Mouse (Mus musculus): ENCODE results near the gene Ecpas. TPM values are rescaled to one million over a fixed set of nuclear protein-coding genes. Genes with fewer than 3 reads are reported as not detected.

Ecpas gene
- polyA plus RNA-seq, 1 experiment from 2014 or later = 20.8 TPM

DNA sequence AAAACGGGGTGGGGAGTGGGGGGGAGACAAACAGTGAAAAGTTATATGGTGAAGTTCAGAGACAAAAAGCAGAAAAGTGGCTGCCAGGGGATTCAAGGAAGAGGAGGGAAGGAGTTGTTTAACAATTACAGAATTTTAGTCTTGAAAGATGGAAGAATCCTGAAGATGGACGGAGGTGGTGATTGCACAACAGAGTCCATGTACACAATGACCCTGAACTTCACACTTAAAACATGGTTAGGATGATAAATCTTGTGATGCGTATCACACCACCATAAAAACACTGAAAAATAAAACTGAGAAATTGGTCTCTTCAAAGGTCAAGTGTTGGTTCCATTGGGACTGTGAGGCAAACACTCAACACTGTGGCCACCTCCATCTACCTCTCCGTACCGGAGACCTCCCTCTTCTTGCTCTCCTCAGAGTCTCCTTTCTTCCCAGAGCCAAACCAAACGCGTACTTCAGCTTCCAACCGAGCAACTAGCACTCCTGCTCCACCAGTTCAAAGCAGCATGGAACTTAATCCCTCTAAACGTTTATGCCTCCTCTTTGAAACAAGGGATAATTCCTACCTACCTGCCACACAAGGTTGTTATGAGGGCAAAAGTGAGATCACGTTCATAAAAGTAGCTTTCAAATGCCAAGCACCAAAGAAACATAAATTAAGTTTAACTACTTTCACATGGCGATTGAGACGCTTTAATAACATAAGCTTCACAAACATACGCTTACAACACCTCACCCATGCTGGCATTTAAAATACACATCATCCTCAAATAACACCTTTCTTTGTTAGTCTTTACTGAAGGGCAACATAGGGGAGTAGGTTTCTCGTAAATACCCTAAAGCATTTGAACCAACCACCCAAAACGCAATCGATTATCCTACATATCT, 2.1 kb downstream of the Ecpas start:
- no peaks in the 10 kb centered on the region for H3K9me3 ChIP-seq
- H3K4me2 ChIP-seq = peak overlapping the region; percentile 83
- H3K9ac ChIP-seq = peak overlapping the region; percentile 98
- H3K27me3 ChIP-seq (replicated peaks) = no peaks in the 10 kb centered on the region
- no peak for ATAC-seq (ENCODE audit: extremely low read depth, insufficient number of reproducible peaks, low FRiP score, low TSS enrichment)
- H3K4me3 ChIP-seq = peak overlapping the region; percentile 95
- peak overlapping the region; percentile 98 for H3K27ac ChIP-seq (replicated peaks)
- H3K36me3 ChIP-seq = no peaks in the 10 kb centered on the region
- 35% methylated on average over 16 of the region's 16 CpGs for WGBS
- peaks cover 28% of the 10 kb centered on the region for H3K4me1 ChIP-seq

DNA sequence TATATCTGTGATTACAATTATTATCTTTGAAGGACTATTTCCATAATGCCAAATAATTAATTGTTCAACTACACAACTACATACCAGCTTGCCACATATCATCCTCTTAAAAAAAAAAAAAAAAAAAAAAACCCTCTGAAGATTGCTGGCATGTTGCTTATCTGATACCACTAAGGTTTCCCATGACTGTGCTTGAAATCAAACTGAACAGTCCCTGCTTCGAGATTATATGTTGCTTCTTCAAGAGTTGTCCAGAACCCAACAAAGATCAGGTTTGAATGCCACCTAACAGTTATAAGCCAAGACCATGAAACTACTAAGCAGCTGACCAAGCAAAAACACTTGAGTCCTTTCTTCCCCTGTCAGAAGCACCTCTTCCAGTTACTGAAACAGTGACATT, 5.1 kb downstream of the Ecpas start:
- H3K4me2 ChIP-seq = no peak overlapping the region
- H3K4me1 ChIP-seq = peaks cover 22% of the 10 kb centered on the region
- WGBS = 76% methylated on average over 1 of the region's 1 CpGs
- H3K36me3 ChIP-seq = no peaks in the 10 kb centered on the region
- H3K27me3 ChIP-seq (replicated peaks) = no peaks in the 10 kb centered on the region
- no peak overlapping the region for H3K27ac ChIP-seq (replicated peaks)
- H3K9me3 ChIP-seq = no peaks in the 10 kb centered on the region
- ATAC-seq (ENCODE audit: extremely low read depth, insufficient number of reproducible peaks, low FRiP score, low TSS enrichment) = no peak
- no peak overlapping the region for H3K4me3 ChIP-seq
- H3K9ac ChIP-seq = no peak overlapping the region

DNA sequence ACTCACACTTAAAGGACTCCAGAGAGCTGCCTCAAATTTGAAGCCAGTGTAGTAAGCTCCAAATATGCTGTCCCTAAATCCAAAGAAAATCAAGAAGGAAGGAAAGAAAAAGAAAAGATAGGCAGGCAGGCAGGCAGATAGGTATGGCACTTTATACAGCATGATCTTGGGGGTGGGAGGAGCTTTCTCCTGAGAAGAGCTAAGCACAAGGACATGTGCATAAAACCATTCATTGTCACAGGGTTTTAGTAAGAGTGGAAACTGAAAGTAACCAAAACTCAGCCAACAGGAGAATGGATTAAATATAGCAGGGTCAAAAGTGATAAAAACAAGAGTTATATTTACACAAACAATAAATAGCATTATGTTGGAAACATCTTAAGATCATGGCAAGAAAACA, 14.2 kb downstream of the Ecpas start:
- no peak overlapping the region for H3K27ac ChIP-seq (replicated peaks)
- peaks cover 19% of the 10 kb centered on the region for H3K4me1 ChIP-seq
- no peaks in the 10 kb centered on the region for H3K27me3 ChIP-seq (replicated peaks)
- no peak overlapping the region for H3K9ac ChIP-seq
- no peaks in the 10 kb centered on the region for H3K9me3 ChIP-seq
- no peak overlapping the region for H3K4me2 ChIP-seq
- H3K4me3 ChIP-seq = no peak overlapping the region
- no peaks in the 10 kb centered on the region for H3K36me3 ChIP-seq
- ATAC-seq (ENCODE audit: extremely low read depth, insufficient number of reproducible peaks, low FRiP score, low TSS enrichment) = no peak

DNA sequence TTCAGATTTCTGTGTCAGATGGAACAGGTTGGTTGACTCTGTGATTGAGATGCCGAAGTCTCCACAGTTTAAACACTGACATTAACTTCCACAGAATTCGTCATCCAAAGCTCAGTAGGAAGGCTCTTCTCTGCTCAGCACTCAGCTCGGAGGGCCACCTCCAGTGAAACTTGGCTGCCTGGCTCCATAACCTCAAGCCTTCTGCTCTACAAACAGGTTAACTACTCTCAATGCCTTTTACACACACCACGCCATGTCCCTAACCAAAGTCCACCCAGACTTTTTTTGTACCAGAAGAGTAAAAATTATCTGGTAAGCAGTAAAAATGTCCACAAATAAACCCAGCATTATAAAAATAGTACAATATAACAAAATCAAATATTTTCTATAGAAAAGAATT, 15.1 kb downstream of the Ecpas start:
- H3K4me3 ChIP-seq = no peak overlapping the region
- H3K36me3 ChIP-seq = no peaks in the 10 kb centered on the region
- H3K9ac ChIP-seq = no peak overlapping the region
- no peak overlapping the region for H3K27ac ChIP-seq (replicated peaks)
- WGBS = 65% methylated on average over 4 of the region's 4 CpGs
- no peaks in the 10 kb centered on the region for H3K9me3 ChIP-seq
- H3K4me1 ChIP-seq = peaks cover 20% of the 10 kb centered on the region
- no peaks in the 10 kb centered on the region for H3K27me3 ChIP-seq (replicated peaks)
- no peak for ATAC-seq (ENCODE audit: extremely low read depth, insufficient number of reproducible peaks, low FRiP score, low TSS enrichment)
- H3K4me2 ChIP-seq = no peak overlapping the region

DNA sequence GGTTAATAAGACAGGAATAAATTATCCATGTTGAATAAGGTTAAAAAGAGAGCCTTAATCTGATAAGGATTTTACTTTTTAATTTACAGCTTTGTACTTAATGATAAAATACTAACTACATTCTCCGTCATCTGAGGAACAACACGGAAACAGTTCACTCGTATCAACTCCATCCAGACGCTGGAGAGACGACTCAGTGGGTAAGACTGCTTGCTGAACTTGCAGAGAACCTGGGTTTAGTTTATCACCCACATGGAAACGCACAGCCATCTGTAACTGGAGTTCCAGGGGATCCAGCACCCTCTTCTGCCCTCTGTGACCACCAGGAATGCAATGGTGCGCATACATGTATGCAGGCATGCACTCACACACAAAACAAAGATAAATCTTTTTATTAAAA, 18.1 kb downstream of the Ecpas start:
- H3K4me3 ChIP-seq = no peak overlapping the region
- H3K4me2 ChIP-seq = no peak overlapping the region
- no peak for ATAC-seq (ENCODE audit: extremely low read depth, insufficient number of reproducible peaks, low FRiP score, low TSS enrichment)
- H3K27me3 ChIP-seq (replicated peaks) = no peaks in the 10 kb centered on the region
- no peaks in the 10 kb centered on the region for H3K36me3 ChIP-seq
- H3K9ac ChIP-seq = no peak overlapping the region
- peaks cover 34% of the 10 kb centered on the region for H3K4me1 ChIP-seq
- 77% methylated on average over 7 of the region's 7 CpGs for WGBS
- H3K27ac ChIP-seq (replicated peaks) = no peak overlapping the region
- no peaks in the 10 kb centered on the region for H3K9me3 ChIP-seq

DNA sequence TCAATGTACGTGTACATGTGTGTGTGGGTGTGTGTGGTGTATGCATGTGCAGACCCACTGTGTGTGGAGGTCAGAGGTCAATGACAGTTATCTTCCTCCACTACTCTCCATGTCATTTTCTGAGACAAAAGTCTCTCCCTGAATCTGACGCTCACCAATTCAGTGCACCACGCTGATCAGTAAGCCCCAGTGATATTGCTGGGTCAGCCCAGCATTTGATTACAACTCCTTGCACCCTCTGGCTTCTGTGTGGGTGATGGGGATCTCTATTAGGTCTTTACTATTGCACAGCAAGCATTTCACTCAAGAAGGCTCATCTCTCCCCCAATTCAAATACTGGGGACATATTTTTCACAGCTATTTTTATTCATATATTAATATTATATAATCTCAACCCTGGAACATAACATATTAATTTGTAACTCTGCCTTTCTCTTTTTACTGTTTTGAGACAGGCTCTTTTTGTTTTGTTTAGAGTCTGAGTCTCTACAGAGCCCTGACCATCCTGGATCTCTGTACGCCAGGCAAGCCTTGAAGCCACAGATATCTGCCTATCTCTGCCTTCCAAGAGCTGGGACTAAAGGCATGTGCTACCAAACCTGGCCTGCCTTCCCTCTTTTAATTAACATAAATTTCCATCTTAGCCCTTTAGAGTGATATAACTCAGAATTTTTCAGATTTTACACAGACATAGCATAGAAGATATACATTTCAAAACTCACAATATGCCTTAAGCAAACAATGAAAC, 22.3 kb downstream of the Ecpas start:
- WGBS = 77% methylated on average over 4 of the region's 4 CpGs
- Histone ChIP-seq H3K27ac (replicated peaks) (no peak overlapping the region), H3K4me1 (peaks cover 42% of the 10 kb centered on the region), H3K4me2 (no peak overlapping the region), H3K36me3 (no peaks in the 10 kb centered on the region), H3K4me3 (no peak overlapping the region), H3K9ac (no peak overlapping the region), H3K27me3 (replicated peaks) (no peaks in the 10 kb centered on the region), H3K9me3 (no peaks in the 10 kb centered on the region)
- ATAC-seq (ENCODE audit: extremely low read depth, insufficient number of reproducible peaks, low FRiP score, low TSS enrichment) = no peak

DNA sequence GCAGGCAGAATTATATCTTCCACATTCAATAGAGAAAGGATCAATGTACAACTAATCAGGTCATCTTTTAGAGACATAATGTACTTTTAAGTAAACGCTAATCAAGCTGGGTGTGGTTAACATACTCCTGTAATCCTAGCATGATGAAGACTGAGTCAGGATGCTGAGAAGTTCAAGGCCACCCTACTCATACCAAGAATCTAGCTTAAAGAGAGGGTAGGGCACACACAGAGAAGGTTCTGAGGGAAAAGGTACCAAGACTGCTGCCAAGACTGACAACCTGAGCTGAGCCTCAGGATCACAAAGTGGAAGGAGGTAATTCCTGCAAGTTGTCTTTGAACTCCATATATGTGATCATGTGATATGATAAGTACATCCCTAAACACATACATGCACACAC, 24.0 kb downstream of the Ecpas start:
- H3K36me3 ChIP-seq = no peaks in the 10 kb centered on the region
- ATAC-seq (ENCODE audit: extremely low read depth, insufficient number of reproducible peaks, low FRiP score, low TSS enrichment) = no peak
- no peak overlapping the region for H3K27ac ChIP-seq (replicated peaks)
- no peaks in the 10 kb centered on the region for H3K9me3 ChIP-seq
- H3K27me3 ChIP-seq (replicated peaks) = no peaks in the 10 kb centered on the region
- no peak overlapping the region for H3K4me2 ChIP-seq
- no peak overlapping the region for H3K9ac ChIP-seq
- peaks cover 34% of the 10 kb centered on the region for H3K4me1 ChIP-seq
- WGBS = 82% methylated on average over 1 of the region's 1 CpGs
- H3K4me3 ChIP-seq = no peak overlapping the region

DNA sequence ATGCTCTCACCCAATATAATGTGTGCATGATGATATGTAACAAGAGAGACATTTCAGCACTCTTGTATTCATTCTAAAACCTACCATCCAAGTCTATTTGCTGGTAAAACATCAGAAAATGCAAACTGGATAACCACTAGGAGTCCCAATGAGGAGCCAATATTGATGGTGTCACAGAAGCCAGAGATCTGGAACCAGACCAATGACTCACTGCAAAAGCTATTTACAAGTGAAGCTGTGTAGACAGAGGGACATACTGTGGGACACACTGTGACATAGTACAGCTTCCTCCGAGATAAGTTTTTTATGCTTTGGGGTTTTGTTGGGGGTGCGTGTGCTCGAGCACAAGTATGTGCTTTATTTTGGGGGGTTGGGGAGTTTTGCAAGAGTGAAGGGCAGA, 24.9 kb downstream of the Ecpas start:
- Histone ChIP-seq H3K36me3 (peaks cover 3% of the 10 kb centered on the region), H3K4me3 (no peak overlapping the region), H3K4me1 (peaks cover 30% of the 10 kb centered on the region), H3K27me3 (replicated peaks) (no peaks in the 10 kb centered on the region), H3K4me2 (no peak overlapping the region), H3K9me3 (no peaks in the 10 kb centered on the region), H3K27ac (replicated peaks) (no peak overlapping the region), H3K9ac (no peak overlapping the region)
- WGBS = 60% methylated on average over 3 of the region's 3 CpGs
- no peak for ATAC-seq (ENCODE audit: extremely low read depth, insufficient number of reproducible peaks, low FRiP score, low TSS enrichment)

DNA sequence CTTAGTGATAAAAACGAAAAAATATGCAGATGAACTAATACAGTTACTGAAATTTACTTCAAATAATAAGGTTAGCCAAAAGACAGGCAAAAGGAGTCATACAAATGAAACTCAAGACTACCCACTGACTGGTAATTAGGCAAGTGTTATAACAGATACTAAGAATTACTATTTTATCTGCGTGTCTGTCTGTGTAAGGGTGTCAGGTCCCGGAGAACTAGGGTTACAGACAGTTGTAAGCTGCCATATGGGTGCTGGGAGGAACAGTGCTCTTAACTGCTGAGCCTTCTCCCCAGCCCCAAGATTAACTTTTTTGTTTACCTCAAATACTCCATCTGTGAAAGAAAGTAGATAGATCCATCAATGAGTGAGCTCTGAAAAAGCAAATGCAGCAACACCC, 25.8 kb downstream of the Ecpas start:
- no peak overlapping the region for H3K9ac ChIP-seq
- H3K27ac ChIP-seq (replicated peaks) = no peak overlapping the region
- no peaks in the 10 kb centered on the region for H3K9me3 ChIP-seq
- no peak overlapping the region for H3K4me3 ChIP-seq
- H3K4me2 ChIP-seq = no peak overlapping the region
- H3K36me3 ChIP-seq = peaks cover 5% of the 10 kb centered on the region
- 73% methylated on average over 3 of the region's 3 CpGs for WGBS
- no peak for ATAC-seq (ENCODE audit: extremely low read depth, insufficient number of reproducible peaks, low FRiP score, low TSS enrichment)
- H3K4me1 ChIP-seq = peaks cover 28% of the 10 kb centered on the region
- H3K27me3 ChIP-seq (replicated peaks) = no peaks in the 10 kb centered on the region

DNA sequence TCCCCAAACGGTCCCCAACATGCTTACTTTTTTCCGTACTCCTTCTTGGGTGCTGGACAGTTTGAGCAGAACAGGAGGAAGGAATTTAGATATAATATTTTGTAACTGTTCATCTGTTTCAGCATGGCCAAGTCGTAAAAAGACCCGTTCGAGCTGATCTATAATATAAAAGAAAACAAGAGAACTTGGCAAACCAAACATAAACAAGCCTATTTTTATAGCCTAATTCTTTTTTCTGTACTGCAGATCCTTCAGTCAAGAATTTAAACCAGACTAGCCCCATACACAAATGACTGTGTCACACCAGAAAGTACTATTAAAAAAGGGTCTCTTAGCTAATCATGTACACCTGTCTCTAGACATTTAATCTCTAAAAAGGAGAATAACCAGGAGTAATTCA, 27.2 kb downstream of the Ecpas start:
- Histone ChIP-seq H3K4me3 (no peak overlapping the region), H3K9ac (no peak overlapping the region), H3K9me3 (no peaks in the 10 kb centered on the region), H3K4me1 (peaks cover 17% of the 10 kb centered on the region), H3K4me2 (no peak overlapping the region), H3K27ac (replicated peaks) (no peak overlapping the region), H3K27me3 (replicated peaks) (no peaks in the 10 kb centered on the region), H3K36me3 (peaks cover 7% of the 10 kb centered on the region)
- no peak for ATAC-seq (ENCODE audit: extremely low read depth, insufficient number of reproducible peaks, low FRiP score, low TSS enrichment)
- WGBS = 85% methylated on average over 5 of the region's 5 CpGs

DNA sequence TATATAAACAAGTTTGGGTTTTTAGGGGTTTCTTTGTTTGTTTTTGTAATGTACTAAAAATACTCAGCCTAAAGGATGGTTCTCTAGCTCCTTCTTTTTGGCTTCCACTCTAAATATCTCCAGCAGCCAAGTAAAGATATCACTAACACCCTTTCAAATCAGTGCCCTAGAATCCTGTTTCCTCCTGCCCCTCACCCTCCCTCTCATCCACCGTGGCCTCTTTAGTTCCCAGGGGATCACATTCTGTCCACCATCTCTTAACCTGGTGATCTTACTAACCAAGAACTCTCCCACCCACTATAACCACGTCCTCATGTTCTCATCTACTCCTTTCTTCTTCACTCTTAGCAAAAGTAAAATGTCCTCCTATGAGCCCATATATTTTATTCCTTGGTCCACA, 28.7 kb downstream of the Ecpas start:
- peaks cover 17% of the 10 kb centered on the region for H3K4me1 ChIP-seq
- no peak for ATAC-seq (ENCODE audit: extremely low read depth, insufficient number of reproducible peaks, low FRiP score, low TSS enrichment)
- H3K9ac ChIP-seq = no peak overlapping the region
- 47% methylated on average over 2 of the region's 2 CpGs for WGBS
- H3K36me3 ChIP-seq = peaks cover 7% of the 10 kb centered on the region
- H3K27ac ChIP-seq (replicated peaks) = no peak overlapping the region
- H3K4me3 ChIP-seq = no peak overlapping the region
- H3K9me3 ChIP-seq = no peaks in the 10 kb centered on the region
- no peak overlapping the region for H3K4me2 ChIP-seq
- H3K27me3 ChIP-seq (replicated peaks) = no peaks in the 10 kb centered on the region

DNA sequence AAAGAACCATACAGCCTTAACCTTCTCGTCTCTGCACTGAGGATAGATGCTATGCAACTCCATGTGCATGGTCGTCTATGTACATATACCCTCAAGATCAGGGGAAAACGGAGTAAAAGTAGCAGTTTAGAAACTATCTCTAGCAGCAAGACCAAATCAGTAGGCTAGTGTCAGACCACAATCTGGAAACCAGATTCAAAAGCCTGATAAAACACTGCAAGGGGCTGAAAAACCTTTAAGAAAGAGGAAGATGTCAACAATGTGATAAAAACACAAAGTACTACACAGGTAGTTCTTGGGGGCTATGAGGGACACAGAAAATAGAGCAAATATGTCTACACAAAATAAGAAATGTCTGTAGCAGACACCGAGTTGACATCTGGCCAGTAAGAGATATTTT, 38.2 kb downstream of the Ecpas start:
- WGBS = 84% methylated on average over 4 of the region's 4 CpGs
- no peaks in the 10 kb centered on the region for H3K4me1 ChIP-seq
- no peaks in the 10 kb centered on the region for H3K27me3 ChIP-seq (replicated peaks)
- H3K27ac ChIP-seq (replicated peaks) = no peak overlapping the region
- no peak overlapping the region for H3K4me2 ChIP-seq
- no peaks in the 10 kb centered on the region for H3K9me3 ChIP-seq
- ATAC-seq (ENCODE audit: extremely low read depth, insufficient number of reproducible peaks, low FRiP score, low TSS enrichment) = no peak
- no peak overlapping the region for H3K4me3 ChIP-seq
- H3K9ac ChIP-seq = no peak overlapping the region
- H3K36me3 ChIP-seq = peaks cover 52% of the 10 kb centered on the region
